Mouse (Mus musculus): ENCODE data around the gene Rph3al.

DNA sequence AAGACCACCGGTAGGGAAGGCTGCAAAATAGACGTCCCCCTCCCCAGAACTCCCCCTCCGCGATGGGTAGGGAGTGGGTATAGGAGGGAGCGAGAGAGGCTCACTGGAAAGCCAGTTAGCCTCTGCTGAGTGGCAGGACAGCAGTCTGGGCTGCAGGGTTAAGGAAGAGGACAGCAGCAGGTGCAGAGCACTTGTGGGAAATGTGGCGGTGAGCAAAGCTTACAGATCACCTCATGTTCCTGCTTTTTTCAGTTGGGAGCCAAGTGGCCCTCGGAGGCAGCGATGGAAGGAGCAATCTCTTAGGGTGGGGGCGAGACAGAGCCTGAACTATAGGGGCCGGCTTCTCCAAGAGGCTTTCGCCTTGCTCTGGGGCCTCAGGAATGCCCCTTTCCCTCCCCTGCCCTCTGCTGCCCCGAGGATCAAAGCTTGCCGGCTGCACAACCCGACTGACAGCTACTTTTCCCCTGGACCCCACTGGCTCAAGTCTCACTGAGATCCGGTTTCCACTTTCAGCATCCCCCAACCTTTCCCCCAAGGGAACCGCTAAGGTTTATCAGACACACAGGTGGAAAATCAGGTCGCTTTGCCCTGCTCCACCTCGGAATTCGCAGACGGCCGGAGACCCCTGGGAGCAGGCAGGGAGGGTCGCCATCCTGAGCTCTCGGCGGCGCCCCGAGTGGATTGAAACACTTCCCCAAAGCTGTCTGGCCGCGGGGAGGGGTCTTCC is 27.6 kb upstream of the Rph3al start:
- no peak for TF ChIP-seq CTCF (conservative IDR thresholded peaks at IDR 0.05; ENCODE audit: insufficient read depth, insufficient read length, low read depth, low read length)
- TF ChIP-seq POLR2A (IDR thresholded peaks at IDR 0.05; ENCODE audit: low read depth, low read length): no peak
